Mouse (Mus musculus): ENCODE measurements at regions not wholly inside any gene's neighbourhood (a gene's known extent, or its start where the extent isn't known, plus 50 kb on each side); places are given as distances from the start of the nearest gene placed in this dataset.

DNA sequence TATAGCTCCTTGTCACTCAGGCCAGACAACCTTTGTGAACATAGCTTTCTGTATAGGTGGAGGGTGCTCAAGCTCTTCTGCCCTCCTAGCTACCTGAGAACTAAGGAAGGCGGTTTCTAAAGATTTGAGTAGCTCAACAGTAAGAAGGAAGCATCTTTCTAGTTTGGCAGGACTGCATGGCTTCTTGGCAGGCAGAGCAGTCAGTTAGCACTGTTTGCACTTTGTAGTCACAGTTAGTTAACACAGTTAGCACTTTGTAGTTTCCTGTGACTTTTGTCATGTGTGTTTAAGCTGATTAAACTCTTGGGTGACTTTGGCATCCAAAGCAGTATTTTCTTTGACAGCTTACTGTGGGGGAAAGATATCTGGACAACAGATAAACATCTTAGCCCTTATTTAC is 219.7 kb downstream of the Zbbx start:
- intact Hi-C loops (cut with DNase I), result no loop called here
- no peak for DNase-seq

DNA sequence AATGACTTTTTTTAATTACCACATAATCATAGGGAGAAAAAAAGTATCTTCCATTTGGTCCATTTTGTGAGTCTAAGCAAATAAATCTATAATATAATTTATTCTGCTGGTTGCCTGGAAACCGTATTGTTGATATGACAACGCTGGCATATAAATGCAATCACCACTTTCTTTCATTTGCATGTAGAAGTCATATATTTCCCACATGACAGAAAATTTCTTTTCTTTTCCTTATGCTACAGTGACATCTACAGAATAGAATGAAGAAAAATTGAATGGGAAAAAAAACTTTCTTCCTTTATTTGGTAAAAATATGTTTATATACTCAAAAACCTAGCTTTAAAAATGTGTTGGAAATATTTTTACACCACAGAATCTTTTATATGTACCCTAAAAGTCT is 243.6 kb downstream of the Zbbx start:
- no peak for DNase-seq
- intact Hi-C loops (cut with DNase I), result loop anchor here (10.0 kb wide), 1 partner anchor 1866 kb away; the partner anchor contains the start of gene Slitrk3

DNA sequence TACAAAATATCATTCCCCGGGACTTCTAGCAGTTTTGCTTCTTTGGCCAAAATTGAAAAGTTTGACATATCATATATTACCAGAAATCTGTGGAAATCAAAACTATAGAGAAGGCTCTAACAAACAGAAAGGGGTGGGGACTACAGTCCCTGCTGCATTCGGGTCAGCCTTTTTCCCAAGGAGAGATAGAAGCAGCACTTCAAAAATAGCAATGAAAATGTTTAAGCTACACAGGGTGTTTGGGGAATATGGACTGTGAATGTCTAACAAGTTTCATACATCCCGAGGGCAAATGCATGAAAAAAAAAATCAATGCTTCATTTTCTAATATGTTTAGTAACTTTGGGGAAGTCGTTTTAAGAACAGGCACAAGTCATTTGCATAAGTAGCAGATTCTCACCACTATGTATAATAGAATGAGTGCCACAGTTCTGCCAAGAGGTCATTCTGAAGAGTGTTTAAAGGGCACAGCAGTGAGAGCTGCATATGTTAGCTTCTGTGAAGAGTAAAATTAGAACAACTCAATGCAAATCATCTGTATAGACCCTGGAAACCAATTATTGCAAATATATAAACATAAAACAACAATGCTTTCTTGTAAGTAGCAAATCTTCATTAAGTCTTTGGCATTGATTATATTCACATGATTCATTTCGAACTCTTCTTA is 244.2 kb downstream of the Zbbx start:
- intact Hi-C loops (cut with DNase I), result loop anchor here (10.0 kb wide), 1 partner anchor 1866 kb away; the partner anchor contains the start of gene Slitrk3

DNA sequence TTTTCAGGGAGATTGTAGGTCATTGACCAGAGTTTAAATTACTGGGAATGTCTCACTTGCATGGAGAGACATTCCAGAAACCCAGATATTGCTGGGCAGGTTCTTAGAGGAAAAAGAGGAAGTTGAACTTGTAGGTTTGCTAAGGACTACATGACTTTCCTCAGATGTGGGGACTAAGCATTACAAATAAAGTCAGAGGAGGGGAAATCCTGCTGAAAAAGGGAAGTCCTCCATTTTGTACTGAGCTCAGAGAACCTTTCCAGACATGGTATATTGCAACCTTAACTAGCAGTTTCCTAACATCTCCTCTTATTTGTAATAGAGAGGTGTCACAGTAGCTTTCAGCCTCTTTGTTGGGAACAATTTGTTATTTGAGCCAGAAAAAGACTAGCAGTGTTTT is 260.7 kb downstream of the Zbbx start:
- intact Hi-C loops (cut with DNase I), result no loop called here
- DNase-seq, result no peak

More for the DNA sequence above, 244.2 kb downstream of the Zbbx start:
- no peak for DNase-seq

Data from left cerebral cortex, postnatal 4 days (tissue).